Mouse (Mus musculus) heart, postnatal 36 days (tissue): ENCODE data around the gene Slc23a2. TPM values are rescaled to one million over a fixed set of nuclear protein-coding genes. Genes with fewer than 3 reads are reported as not detected.
A peak's percentile ranks its signal among the peaks of the same experiment; 100 is the strongest.

Source experiments
- DNase-seq, 2 experiments: peaks; one replicate each; pipeline ENCODE4 v3.0.0; 2021 to 2022
- intact Hi-C: fragments of 180-260 bp; cut with DNase I; formaldehyde crosslinking; loops from one replicate; pipeline ENCODE4 v1.15.1; 2025
- total RNA-seq, 2 experiments: library from RNA; stranded (reverse); gene quantifications; 2 replicates each; pipeline ENCODE4 v1.2.3; 2021

Gene Slc23a2
- total RNA-seq, 2 experiments from 2014 or later = 13.0 to 14.1 TPM

- DNase-seq = peak in 1 of 2 experiments; percentile 24
- intact Hi-C loops = no loop called here
Measured at GRCm38 (mm10) chr2:132103265-132103664, 41.6 kb downstream of the Slc23a2 start.

- intact Hi-C loops = no loop called here
- peak in 1 of 2 experiments; percentile 24 for DNase-seq
Measured at GRCm38 (mm10) chr2:132102505-132103130, 42.3 kb downstream of the Slc23a2 start.

- intact Hi-C loops = no loop called here
Measured at GRCm38 (mm10) chr2:132098942-132099672, 45.8 kb downstream of the Slc23a2 start.

GRCm38 (mm10) chr2:132098365-132098764, 46.5 kb downstream of the Slc23a2 start:
- no peak for DNase-seq
- intact Hi-C loops = no loop called here

More at GRCm38 (mm10) chr2:132098942-132099672, 45.8 kb downstream of the Slc23a2 start:
- DNase-seq = no peak

- intact Hi-C loops = no loop called here
- no peak for DNase-seq
Measured at GRCm38 (mm10) chr2:132096582-132096981, 48.3 kb downstream of the Slc23a2 start.

GRCm38 (mm10) chr2:132095821-132096220, 49.1 kb downstream of the Slc23a2 start:
- DNase-seq = no peak
- intact Hi-C loops = no loop called here

GRCm38 (mm10) chr2:132094441-132095230, 50.3 kb downstream of the Slc23a2 start:
- DNase-seq = peak in 1 of 2 experiments; percentile 25
- intact Hi-C loops = no loop called here

- intact Hi-C loops = no loop called here
- no peak for DNase-seq
Measured at GRCm38 (mm10) chr2:132093739-132094138, 51.2 kb downstream of the Slc23a2 start.

GRCm38 (mm10) chr2:132093298-132093697, 51.6 kb downstream of the Slc23a2 start:
- intact Hi-C loops = no loop called here
- no peak for DNase-seq

GRCm38 (mm10) chr2:132092722-132093121, 52.2 kb downstream of the Slc23a2 start:
- intact Hi-C loops = no loop called here
- no peak for DNase-seq

- intact Hi-C loops = no loop called here
- no peak for DNase-seq
Measured at GRCm38 (mm10) chr2:132091749-132092148, 53.2 kb downstream of the Slc23a2 start.

GRCm38 (mm10) chr2:132084813-132085212, 60.1 kb downstream of the Slc23a2 start:
- DNase-seq = no peak
- intact Hi-C loops = loop anchor here (2.0 kb wide), 1 partner anchor 22 kb away; no protein-coding TSS in a partner anchor

- DNase-seq = peak in 1 of 2 experiments; percentile 26
- intact Hi-C loops = loop anchor here (2.0 kb wide), 1 partner anchor 22 kb away; no protein-coding TSS in a partner anchor
Measured at GRCm38 (mm10) chr2:132084396-132084795, 60.5 kb downstream of the Slc23a2 start.

GRCm38 (mm10) chr2:132079139-132079538, 65.8 kb downstream of the Slc23a2 start:
- DNase-seq = peak; percentile 32 to 50
- intact Hi-C loops = no loop called here

GRCm38 (mm10) chr2:132073052-132073451, 71.9 kb downstream of the Slc23a2 start:
- DNase-seq = no peak
- intact Hi-C loops = no loop called here

- intact Hi-C loops = no loop called here
- DNase-seq = no peak
Measured at GRCm38 (mm10) chr2:132069985-132070735, 74.7 kb downstream of the Slc23a2 start.

- intact Hi-C loops = loop anchor here (5.0 kb wide), 3 partner anchors 48 to 173 kb away; no protein-coding TSS in a partner anchor
- DNase-seq = no peak
Measured at GRCm38 (mm10) chr2:132064185-132064831, 80.6 kb downstream of the Slc23a2 start.

GRCm38 (mm10) chr2:132063776-132064175, 81.1 kb downstream of the Slc23a2 start:
- DNase-seq = no peak
- intact Hi-C loops = loop anchor here (5.0 kb wide), 3 partner anchors 49 to 174 kb away; no protein-coding TSS in a partner anchor

- intact Hi-C loops = loop anchor here (5.0 kb wide), 3 partner anchors 50 to 175 kb away; no protein-coding TSS in a partner anchor
- DNase-seq = no peak
Measured at GRCm38 (mm10) chr2:132061884-132062283, 83.0 kb downstream of the Slc23a2 start.
